Mouse (Mus musculus) thymus, adult 2 months (tissue): ENCODE results near the gene Olfr1143. TPM values are rescaled to one million over a fixed set of nuclear protein-coding genes. Genes with fewer than 3 reads are reported as not detected.

Experiments
- DNase-seq: peaks from one replicate; pipeline ENCODE4 v3.0.0; 2021
- H3K27ac ChIP-seq: fragments of 200-500 bp; 2 replicates; pipeline ENCODE4 v1.5.1; 2012; ENCODE audit warnings: low read length, control low read depth; ENCODE audit not compliant: control insufficient read depth, insufficient read depth
- H3K27me3 ChIP-seq: fragments of 200-500 bp; 2 replicates; pipeline ENCODE4 v1.6.1; 2012; ENCODE audit warnings: mild to moderate bottlenecking, low read length, moderate library complexity, mixed read lengths; ENCODE audit not compliant: control insufficient read depth, insufficient read depth
- H3K36me3 ChIP-seq: fragments of 200-500 bp; 2 replicates; pipeline ENCODE4 v1.6.1; 2012; ENCODE audit warnings: mild to moderate bottlenecking, low read length, moderate library complexity; ENCODE audit not compliant: control insufficient read depth, insufficient read depth
- H3K4me1 ChIP-seq: fragments of 200-500 bp; replicated peaks from 2 replicates; pipeline ENCODE4 v1.6.1; 2012; ENCODE audit warnings: low read length; ENCODE audit not compliant: control insufficient read depth, insufficient read depth
- H3K4me3 ChIP-seq: fragments of 200-500 bp; 2 replicates; pipeline ENCODE4 v1.5.1; 2012; ENCODE audit warnings: mild to moderate bottlenecking, low read length, control low read depth, moderate library complexity; ENCODE audit not compliant: control insufficient read depth, insufficient read depth
- CTCF ChIP-seq: fragments of 200-500 bp; IDR thresholded peaks from 2 replicates; pipeline ENCODE4 v1.5.1; 2012; ENCODE audit warnings: mild to moderate bottlenecking, control low read depth, low read length, moderate library complexity, borderline replicate concordance; ENCODE audit not compliant: control insufficient read depth, poor library complexity, insufficient read depth; ENCODE audit errors: extremely low read depth
- POLR2A ChIP-seq: fragments of 200-500 bp; IDR thresholded peaks from 2 replicates; pipeline ENCODE4 v1.6.1; 2012; ENCODE audit warnings: mild to moderate bottlenecking, low read length, control low read depth, moderate library complexity; ENCODE audit not compliant: control insufficient read depth, poor library complexity, insufficient read depth; ENCODE audit errors: extremely low read depth
- WGBS: fragments of 180-500 bp; shearing (Covaris S2); methylation state at CpG from one replicate; pipeline ENCODE4 v1.1.7; 2018; 5-methylcytosine and 5-hydroxymethylcytosine counted together
- polyA plus RNA-seq: library from polyadenylated mRNA; depleted of rRNA; stranded (reverse); fragments of >200 nt; gene quantifications from 2 replicates; pipeline ENCODE4 v1.2.3, GENCODE M21; 2012; rRNA removed

Gene Olfr1143
- not detected in 2 replicates for polyA plus RNA-seq

DNA sequence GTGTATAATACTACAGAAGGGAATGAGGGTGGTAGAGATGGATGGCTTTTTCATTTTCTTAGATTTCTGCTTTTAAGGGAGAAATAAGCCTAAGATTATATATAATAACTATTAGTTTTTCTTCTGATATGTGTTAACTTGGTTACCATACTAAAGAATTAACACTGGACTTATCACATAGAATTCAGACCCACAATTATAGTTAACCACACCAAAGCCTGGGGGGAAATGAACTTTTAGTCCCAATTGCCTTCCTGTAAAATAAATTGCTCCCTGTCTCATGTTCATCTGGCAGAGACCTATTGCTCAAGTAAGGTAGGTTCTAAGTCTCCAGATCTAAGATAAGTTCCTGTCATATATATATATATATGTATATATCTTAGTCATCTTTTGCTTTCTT is at the start of gene Olfr1143:
Gene Olfr1143, plus strand, starts transcription at position 301 of the 400 bp plus-strand sequence.
- no peaks in the 10 kb centered on the region for H3K27me3 ChIP-seq
- TF ChIP-seq POLR2A (no peak), CTCF (no peak)
- H3K36me3 ChIP-seq, result no peaks in the 10 kb centered on the region
- H3K27ac ChIP-seq, result no peak within 1 kb of the TSS
- no peak within 1 kb of the TSS for H3K4me3 ChIP-seq
- no peaks in the 10 kb centered on the region for H3K4me1 ChIP-seq
- DNase-seq, result no peak

DNA sequence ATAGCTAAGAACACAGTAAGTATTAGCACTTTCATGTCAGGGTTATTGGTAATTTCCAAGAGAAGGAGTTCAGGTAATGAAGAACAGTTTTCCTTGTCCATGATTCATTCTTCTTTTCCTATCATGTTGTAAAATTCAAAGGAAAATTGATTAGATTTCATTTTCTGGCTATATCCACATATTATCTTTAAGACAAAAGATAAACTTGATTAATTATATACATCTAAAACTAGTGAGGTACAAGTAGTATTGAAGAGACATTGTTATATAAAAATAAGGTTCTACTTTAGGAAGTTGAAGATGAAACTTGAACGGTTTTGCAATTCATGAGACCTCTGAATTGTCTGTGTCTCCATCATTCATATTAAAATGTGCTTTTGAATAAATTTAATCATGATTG is 46.5 kb upstream of the Olfr1143 start, which contains the start of gene Olfr1141:
Gene Olfr1141, minus strand, starts transcription at position 101 of the 400 bp plus-strand sequence.
- DNase-seq, result no peak
- Histone ChIP-seq H3K4me1 (no peaks in the 10 kb centered on the region), H3K27ac (no peak within 1 kb of the TSS), H3K27me3 (no peaks in the 10 kb centered on the region), H3K36me3 (no peaks in the 10 kb centered on the region), H3K4me3 (no peak within 1 kb of the TSS)
- TF ChIP-seq POLR2A (no peak), CTCF (no peak)
- WGBS, result 82% methylated on average over 1 of the region's 1 CpGs

DNA sequence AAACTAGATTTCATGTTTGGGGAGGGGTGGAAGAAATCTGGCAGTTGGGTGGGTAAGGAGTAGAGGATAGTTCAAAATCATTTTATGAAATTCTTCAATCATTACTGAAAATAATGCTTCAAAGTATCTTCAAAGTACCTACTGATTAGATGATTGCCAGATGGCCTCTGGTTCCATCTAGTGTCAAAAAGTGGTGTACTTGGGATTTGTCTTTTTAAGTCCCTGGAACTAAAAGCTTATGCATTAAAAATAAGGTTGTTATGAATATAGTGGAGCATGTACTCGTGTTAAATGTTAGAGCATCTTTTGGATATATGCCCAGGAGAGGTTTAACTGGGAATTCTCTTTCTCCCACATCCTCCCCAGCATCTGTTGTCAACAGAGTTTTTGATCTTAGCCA is 24.2 kb upstream of the Olfr1143 start:
- WGBS, result 55% methylated on average over 1 of the region's 1 CpGs
- Histone ChIP-seq H3K4me1 (no peaks in the 10 kb centered on the region), H3K27me3 (no peaks in the 10 kb centered on the region), H3K4me3 (no peak overlapping the region), H3K27ac (no peak overlapping the region), H3K36me3 (no peaks in the 10 kb centered on the region)
- TF ChIP-seq POLR2A (no peak), CTCF (no peak)
- DNase-seq, result no peak

DNA sequence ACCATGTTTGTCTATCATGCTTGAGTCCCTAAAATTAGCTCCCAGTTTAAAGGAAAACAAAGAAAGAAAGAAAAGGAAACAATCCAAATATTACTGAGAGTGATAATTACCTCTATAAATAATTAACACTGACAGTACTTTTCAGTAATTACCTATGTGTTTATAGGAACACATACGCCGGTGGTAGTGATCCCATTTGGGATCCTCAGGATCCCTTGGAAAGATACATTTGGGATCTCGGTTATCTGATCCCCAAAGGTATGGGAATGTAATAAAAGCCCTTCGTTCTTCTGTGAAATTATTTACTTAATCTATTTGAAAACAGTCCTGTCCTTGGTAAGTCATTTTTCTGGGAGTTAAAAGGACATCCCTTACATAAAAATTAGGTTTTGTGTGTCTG is 21.2 kb upstream of the Olfr1143 start, which contains the start of gene Olfr152:
Gene Olfr152, plus strand, starts transcription at position 301 of the 400 bp plus-strand sequence.
- H3K27ac ChIP-seq, result no peak within 1 kb of the TSS
- DNase-seq, result no peak
- WGBS, result 86% methylated on average over 4 of the region's 4 CpGs
- no peaks in the 10 kb centered on the region for H3K27me3 ChIP-seq
- no peak within 1 kb of the TSS for H3K4me3 ChIP-seq
- H3K36me3 ChIP-seq, result no peaks in the 10 kb centered on the region
- TF ChIP-seq CTCF, result no peak
- no peak for TF ChIP-seq POLR2A
- H3K4me1 ChIP-seq, result no peaks in the 10 kb centered on the region

DNA sequence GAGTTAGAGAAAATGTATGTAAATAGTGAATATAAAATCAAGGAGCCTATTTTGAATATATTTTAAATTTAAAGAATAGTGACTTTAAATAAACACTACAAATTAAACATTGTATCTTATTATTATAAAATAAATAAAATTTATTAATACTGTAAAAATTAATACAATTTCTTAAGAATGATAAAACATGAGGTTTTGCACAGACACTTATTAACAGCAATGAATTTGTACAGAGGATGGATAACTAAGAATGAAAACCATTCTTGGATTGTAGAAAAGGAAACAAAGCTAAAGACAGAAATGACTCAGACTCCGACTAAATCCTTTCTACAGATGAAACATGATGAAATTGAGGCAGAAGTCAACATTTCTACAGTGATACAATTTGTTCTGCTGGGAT is 9.1 kb downstream of the Olfr1143 start, which contains the start of gene Olfr1145:
Gene Olfr1145, plus strand, starts transcription at position 301 of the 400 bp plus-strand sequence.
- no peaks in the 10 kb centered on the region for H3K36me3 ChIP-seq
- TF ChIP-seq POLR2A (no peak), CTCF (no peak)
- DNase-seq, result no peak
- no peak within 1 kb of the TSS for H3K27ac ChIP-seq
- WGBS, result 67% methylated on average over 1 of the region's 1 CpGs
- no peak within 1 kb of the TSS for H3K4me3 ChIP-seq
- no peaks in the 10 kb centered on the region for H3K27me3 ChIP-seq
- no peaks in the 10 kb centered on the region for H3K4me1 ChIP-seq

DNA sequence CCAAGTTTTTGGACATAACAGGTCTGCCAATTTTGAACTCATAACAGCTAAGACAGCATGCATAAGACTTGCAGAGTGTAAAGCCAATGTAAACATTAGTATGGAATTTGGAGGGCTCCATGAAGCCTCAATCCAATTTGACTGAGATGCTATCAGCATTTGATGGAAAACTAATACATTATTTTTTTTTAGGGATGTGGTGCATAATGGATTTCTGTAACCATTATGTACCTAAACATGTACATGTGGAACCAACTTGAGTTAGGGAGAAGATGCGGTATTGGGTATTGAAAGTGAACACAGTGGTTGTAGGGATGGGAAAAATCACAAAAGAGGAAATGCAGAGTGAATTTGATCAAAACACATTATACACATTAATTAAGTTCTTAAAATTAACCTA is 29.8 kb downstream of the Olfr1143 start, which contains the start of gene Olfr1148:
Gene Olfr1148, plus strand, starts transcription at position 301 of the 400 bp plus-strand sequence.
- Histone ChIP-seq H3K4me3 (no peak within 1 kb of the TSS), H3K36me3 (no peaks in the 10 kb centered on the region), H3K4me1 (no peaks in the 10 kb centered on the region), H3K27ac (no peak within 1 kb of the TSS), H3K27me3 (no peaks in the 10 kb centered on the region)
- WGBS, result 91% methylated on average over 1 of the region's 1 CpGs
- DNase-seq, result no peak
- TF ChIP-seq POLR2A (no peak), CTCF (no peak)

DNA sequence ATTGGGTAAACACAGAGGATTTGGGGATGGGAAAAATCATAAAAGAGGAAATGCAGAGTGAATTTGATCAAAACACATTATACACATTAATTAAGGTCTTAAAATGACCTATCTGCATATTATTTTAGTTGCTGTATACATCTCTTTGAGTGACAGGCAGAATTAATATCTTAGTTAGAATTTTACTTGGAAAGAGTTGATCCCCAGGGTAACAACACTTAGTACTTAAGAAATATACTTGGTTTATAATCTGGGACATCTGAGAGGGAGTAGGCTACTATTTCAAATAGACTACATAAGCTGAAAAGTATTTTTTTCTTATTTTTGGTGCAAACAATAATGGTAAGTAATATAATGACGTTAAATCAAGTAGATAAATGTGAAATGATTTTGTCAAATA is 43.3 kb downstream of the Olfr1143 start, which contains the start of gene Olfr1150-ps1:
Gene Olfr1150-ps1, plus strand, starts transcription at position 301 of the 400 bp plus-strand sequence.
- 80% methylated on average over 1 of the region's 1 CpGs for WGBS
- TF ChIP-seq POLR2A (no peak), CTCF (no peak)

More for the DNA sequence above, 43.3 kb downstream of the Olfr1143 start, which contains the start of gene Olfr1150-ps1:
- DNase-seq, result no peak
- no peaks in the 10 kb centered on the region for H3K4me1 ChIP-seq
- H3K36me3 ChIP-seq, result no peaks in the 10 kb centered on the region
- no peaks in the 10 kb centered on the region for H3K27me3 ChIP-seq
- no peak within 1 kb of the TSS for H3K27ac ChIP-seq
- no peak within 1 kb of the TSS for H3K4me3 ChIP-seq
